Mouse (Mus musculus): Measurements from ENCODE around the gene Lman2l.

DNA sequence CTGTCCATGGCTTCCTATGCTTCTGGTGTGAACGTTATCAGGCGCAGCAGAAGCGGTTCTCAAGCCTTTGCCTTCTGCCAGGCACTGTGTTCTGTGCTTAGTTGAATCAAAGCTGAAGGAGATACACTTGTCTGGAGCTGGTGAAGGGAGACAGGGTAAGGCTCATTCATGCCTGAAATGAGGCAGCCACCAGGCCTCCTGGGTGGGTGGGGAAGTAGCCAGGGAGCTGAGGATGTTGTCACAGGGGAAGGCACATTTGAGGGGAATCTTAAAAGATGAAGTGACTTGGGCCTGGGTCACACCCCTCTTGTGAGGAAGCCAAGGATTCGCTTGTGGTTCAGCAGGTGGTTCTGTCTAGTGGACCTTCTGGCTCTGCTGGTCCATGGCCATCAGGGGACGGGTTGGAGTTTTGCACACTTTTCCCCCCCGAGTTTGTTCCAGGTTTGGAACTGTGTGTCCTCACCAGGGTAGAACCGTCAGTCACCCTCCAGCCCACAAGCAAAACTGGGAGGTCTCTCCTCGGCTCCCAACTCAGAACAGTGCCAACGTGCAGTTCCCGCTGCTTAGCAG, 28.2 kb upstream of the Lman2l start:
- no peak for TF ChIP-seq CTCF (IDR thresholded peaks at IDR 0.05; ENCODE audit: low read depth, low read length)
- TF ChIP-seq EP300 (IDR thresholded peaks at IDR 0.05; ENCODE audit: insufficient read depth, low read depth, low read length), result no peak
- TF ChIP-seq POLR2A (IDR thresholded peaks at IDR 0.05; ENCODE audit: insufficient read depth, low read length), result no peak

All from ES-Bruce4 (cell line).